Mouse (Mus musculus) testis, postnatal 14 days (tissue): ENCODE results near the gene Tm6sf2.

Source experiments
- DNase-seq: peaks from one replicate; pipeline ENCODE4 v3.0.0; 2021; ENCODE audit warnings: low spot score

Tm6sf2 gene

DNA sequence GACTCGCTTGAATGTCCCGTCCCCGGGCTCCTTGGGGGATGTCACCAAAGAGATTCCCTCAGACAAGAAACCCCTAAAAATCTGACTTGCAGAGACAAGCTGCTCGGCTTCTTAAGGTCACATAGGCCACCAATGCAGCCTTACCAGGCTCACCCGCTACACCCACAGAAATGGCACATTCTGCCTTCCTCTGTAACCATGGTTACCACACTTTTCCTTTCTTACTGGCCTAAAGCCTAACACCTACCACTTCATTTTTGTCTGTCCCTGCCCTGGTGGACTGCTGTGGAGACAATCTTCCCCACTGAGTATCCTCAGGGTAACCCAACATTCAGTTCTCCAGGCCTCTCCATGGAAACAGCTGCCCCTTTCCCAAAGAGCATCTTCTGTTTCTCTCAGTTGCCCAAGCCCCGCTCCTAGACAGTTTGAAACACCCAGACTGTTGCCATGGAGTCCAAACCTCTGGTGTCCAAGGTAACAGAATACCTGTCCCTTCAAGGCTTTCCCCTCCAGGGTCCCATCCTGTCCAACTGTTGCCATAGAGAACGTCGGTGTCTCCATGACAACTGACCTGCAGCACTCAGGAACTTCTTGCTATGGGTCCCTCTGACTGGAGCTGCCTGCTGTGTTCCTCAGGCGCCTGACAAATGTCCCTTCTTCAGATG, 16.7 kb downstream of the Tm6sf2 start:
- no peak for DNase-seq

DNA sequence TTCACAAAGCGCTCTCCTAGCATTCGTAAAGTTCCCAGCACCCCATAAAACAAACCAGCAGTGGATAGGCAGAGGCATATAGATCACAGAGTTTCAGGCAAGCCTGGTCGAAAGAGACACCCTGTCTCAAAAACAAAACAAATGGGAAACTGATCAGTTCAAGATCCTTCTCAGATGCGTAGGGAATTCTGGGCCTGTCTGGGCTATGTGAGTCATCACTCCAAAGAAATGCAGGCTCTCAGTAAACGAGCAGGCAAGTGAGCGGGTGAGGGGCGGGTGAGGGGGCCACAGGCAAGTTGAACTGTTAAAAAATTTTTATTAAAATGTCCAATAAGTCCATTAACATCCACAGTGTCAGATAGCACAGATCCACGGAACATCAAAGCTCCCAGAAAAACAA, 20.1 kb downstream of the Tm6sf2 start:
- DNase-seq: no peak

DNA sequence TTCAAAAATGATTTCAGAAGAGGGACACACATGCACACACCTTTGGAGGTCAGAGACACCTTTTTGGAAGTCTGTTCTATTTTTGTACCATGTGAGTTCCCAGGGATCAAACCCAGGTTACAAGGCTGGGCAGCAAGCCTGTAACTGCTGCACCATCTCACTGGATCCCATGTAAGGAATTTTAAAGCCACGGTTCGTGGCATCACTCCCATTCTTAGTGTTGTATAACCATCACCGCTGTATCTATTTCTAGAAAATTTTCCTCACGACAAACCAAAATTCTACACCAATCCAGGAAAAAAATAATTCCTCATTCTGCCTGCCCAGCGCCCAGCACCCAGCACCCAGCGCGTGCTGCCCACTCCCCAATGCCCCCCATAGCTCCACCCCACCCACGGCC, 26.6 kb downstream of the Tm6sf2 start:
- DNase-seq: no peak

DNA sequence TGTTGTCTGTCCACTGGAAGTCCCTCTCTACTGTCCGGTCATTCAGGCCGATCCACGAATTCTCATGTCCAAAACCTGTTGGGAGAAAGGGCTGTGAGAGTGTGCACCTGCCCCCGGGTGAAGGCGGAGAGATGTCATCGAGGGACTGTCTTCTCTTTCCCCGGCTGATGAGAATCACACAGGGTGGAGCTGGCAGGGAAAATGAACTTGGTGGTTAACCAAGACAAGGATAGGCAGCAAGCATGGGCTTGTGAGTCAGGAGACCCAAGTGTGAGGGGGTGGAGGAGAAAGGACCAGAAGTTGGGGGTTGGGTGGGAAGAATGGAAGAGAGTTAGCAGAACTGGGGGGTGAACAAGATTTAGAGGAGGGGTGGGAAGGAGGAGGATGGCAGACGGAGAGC, 27.5 kb downstream of the Tm6sf2 start:
- no peak for DNase-seq

DNA sequence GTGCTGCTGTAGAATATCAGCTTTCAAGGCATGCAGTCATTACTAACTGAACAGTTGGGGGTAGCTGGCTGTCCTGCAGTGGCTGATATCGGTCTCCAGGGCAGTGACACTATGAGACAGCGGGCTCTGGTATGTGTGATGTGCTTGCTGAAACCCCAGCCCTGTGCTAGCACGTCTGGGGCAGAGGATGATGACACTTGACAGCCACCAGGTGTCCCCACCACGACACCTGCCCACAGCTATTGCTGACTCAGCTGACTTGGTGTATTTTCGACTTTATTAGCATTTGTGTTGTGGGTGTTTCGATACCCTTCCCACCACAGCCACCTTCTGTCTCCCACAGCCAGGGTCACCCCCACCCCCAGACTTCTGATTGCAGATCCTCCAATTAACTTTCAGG, 31.8 kb downstream of the Tm6sf2 start:
- no peak for DNase-seq

GRCm38 (mm10) chr8:70104922-70105321, 32.2 kb downstream of the Tm6sf2 start:
- DNase-seq: no peak

GRCm38 (mm10) chr8:70110451-70110850, 37.7 kb downstream of the Tm6sf2 start:
- DNase-seq: no peak

DNA sequence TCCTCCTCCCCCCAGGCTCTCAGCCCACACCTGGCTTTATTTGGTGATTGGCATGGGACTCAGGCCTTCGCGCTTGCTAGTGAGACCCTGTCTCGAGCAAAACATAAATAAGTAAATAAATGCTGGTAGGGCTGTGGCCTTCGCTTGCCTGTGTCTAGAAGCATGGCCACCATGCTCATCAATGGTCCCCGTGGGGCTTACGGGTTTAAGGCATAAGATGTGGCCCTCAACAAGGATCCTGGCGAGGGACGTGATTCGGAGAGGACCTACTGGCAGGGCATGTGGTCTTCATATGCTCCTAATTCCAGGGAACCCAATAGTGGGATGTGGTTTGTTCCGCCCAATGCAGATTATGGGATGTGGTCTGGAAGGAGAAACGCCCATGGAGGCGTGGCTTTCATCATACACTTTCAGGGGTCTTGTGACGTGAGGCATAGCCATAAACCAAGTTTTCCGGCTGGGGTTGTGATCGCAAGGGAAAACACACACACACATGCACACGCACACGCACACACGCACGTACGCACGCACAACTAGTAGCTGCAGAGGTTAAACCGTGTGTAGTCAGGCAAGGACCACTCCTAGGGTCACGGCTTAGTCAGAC, 38.6 kb downstream of the Tm6sf2 start:
- no peak for DNase-seq

DNA sequence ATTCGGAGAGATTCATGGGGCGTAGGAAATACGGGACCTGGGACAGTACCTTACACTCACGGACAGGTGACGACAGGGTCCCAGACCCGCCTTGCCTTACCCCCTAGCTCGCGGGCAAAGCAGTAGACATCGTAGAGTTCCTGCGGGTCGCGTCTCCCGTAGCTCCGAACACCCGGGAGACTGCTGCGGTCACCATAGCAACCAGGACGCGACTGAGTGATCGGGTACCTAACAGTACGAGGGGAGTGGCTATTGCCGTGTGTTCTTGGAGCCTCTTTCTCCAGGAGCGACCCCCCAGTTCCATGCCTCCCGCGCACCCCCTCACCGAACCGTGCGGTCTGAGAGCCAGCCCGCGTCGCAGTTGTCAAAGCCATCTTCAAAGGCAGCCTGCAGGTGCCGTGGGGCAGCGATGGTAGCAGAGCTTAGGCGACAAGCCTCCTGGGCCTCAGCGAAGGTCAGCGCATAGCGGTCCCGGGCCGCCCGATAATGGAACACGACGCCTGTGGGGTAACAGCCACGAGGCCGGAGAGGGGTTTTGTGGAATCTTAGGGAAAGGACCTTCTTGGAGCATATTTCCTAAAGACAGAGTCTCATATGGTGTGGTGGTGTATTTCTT, 39.8 kb downstream of the Tm6sf2 start:
- DNase-seq: no peak

- DNase-seq: no peak
These were observed 41.8 kb downstream of the Tm6sf2 start for GRCm38 (mm10) chr8:70114488-70114887.

DNA sequence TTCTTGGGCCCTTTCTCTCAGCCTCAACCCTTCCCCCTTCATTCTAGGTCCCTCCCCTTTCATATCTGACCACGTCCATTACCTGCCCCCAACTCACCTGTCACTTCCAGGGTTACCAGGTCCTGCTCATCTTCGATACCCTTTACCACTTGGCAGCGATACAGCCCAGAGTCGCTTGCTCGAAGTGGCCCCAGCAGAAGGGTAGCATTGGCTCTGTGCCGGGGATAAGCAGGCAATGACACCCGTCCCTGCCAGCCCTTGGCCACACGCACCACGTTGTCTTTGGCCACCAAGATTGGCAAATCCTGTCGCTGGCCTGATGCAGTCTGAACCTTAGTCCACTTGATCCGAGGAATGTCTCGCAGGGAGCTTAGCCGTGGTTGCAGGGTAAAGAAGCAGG, 42.2 kb downstream of the Tm6sf2 start:
- no peak for DNase-seq

- no peak for DNase-seq
These were observed 44.9 kb downstream of the Tm6sf2 start for GRCm38 (mm10) chr8:70117611-70118010.

GRCm38 (mm10) chr8:70118726-70119700, 46.3 kb downstream of the Tm6sf2 start:
- no peak for DNase-seq

GRCm38 (mm10) chr8:70120667-70121066, 47.9 kb downstream of the Tm6sf2 start, which contains the start of gene Ncan:
Ncan (minus strand) TSS chr8:70120873.
- peak; percentile 78 for DNase-seq

GRCm38 (mm10) chr8:70122863-70123262, 50.1 kb downstream of the Tm6sf2 start:
- no peak for DNase-seq

DNA sequence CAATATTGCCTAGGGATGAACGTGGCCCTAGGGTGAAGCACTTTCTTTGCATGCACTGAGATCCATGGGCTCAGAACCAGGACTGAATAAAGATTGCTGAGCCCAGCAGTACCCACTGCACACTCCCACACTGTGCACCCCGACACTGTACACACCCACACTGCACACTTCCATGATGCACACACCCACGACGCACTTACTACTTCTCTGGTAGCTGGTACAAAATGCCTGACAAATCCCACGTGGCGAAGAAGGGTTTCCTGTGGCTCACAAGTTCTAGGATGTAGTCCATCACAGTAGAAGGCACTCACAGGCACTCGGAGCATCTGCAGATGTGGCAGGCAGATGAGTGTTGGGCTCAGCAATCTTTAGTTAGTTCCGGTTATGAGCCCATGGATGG, 52.3 kb downstream of the Tm6sf2 start:
- no peak for DNase-seq

GRCm38 (mm10) chr8:70128435-70128834, 55.7 kb downstream of the Tm6sf2 start:
- no peak for DNase-seq

- DNase-seq: no peak
These were observed 56.7 kb downstream of the Tm6sf2 start for GRCm38 (mm10) chr8:70129309-70129952.
